8 mouse cellular contexts compared by ENCODE assay signal in genomic region chr9:20384532-20385342, GRCm38 (mm10). TPM values are rescaled to one million over a fixed set of nuclear protein-coding genes. Genes with fewer than 3 reads are reported as not detected.
A peak's percentile ranks its signal among the peaks of the same experiment; 100 is the strongest.
DNase-seq lines count a peak whose midpoint lies in the region; ATAC-seq lines count a peak whose summit lies in the region.

Gene Zfp560, minus strand, starts transcription at chr9:20385177.

- H3K27me3 ChIP-seq in heart, embryonic 13.5 days (replicated peaks), result no peaks in the 10 kb centered on the region
- H3K27me3 ChIP-seq in liver, embryonic 12.5 days (replicated peaks), result no peaks in the 10 kb centered on the region
- H3K27me3 ChIP-seq in stomach, embryonic 15.5 days (replicated peaks), result no peaks in the 10 kb centered on the region

- 0 out of 2 replicates have a peak, but pooled peaks cover 5% of the 10 kb centered on the region for H3K9me3 ChIP-seq in heart, embryonic 13.5 days
- no peaks in the 10 kb centered on the region for H3K9me3 ChIP-seq in liver, embryonic 12.5 days (replicated peaks)
- no peaks in the 10 kb centered on the region for H3K9me3 ChIP-seq in stomach, embryonic 15.5 days

- ATAC-seq in heart, embryonic 13.5 days (ENCODE audit: extremely low read depth, insufficient number of reproducible peaks, low FRiP score, low TSS enrichment), result peak; percentile 92
- ATAC-seq in liver, embryonic 12.5 days, result peak; percentile 99
- ATAC-seq in stomach, embryonic 15.5 days (ENCODE audit: insufficient read depth, low FRiP score, low read depth), result peak; percentile 99

- 5% methylated on average over 40 of the region's 40 CpGs for WGBS in heart, embryonic 13.5 days
- 4% methylated on average over 40 of the region's 40 CpGs for WGBS in liver, embryonic 12.5 days (ENCODE audit: insufficient replicate concordance)
- whole genome bisulfite sequencing in stomach, embryonic 15.5 days, result 1% methylated on average over 40 of the region's 40 CpGs

- peak within 1 kb of the TSS; percentile 89 for H3K9ac ChIP-seq in heart, embryonic 13.5 days
- peak within 1 kb of the TSS; percentile 77 for H3K9ac ChIP-seq in liver, embryonic 12.5 days
- peak within 1 kb of the TSS; percentile 49; the same call in 1 of the 2 replicates for H3K9ac ChIP-seq in stomach, embryonic 15.5 days

- peak within 1 kb of the TSS; percentile 95 for H3K4me3 ChIP-seq in brown adipose tissue, adult 24 weeks (ENCODE audit: insufficient read depth, low read depth, low read length)
- H3K4me3 ChIP-seq in heart, embryonic 13.5 days, result peak within 1 kb of the TSS; percentile 82
- peak within 1 kb of the TSS; percentile 63 for H3K4me3 ChIP-seq in liver, embryonic 12.5 days
- peak within 1 kb of the TSS; percentile 53 for H3K4me3 ChIP-seq in stomach, embryonic 15.5 days (replicated peaks)

- H3K4me1 ChIP-seq in brown adipose tissue, adult 24 weeks (ENCODE audit: control insufficient read depth, insufficient read depth, insufficient read length, low read length), result peaks cover 5% of the 10 kb centered on the region; the same call in 1 of the 2 replicates
- peaks cover 8% of the 10 kb centered on the region for H3K4me1 ChIP-seq in heart, embryonic 13.5 days
- 0 out of 2 replicates have a peak, but pooled peaks cover 6% of the 10 kb centered on the region for H3K4me1 ChIP-seq in liver, embryonic 12.5 days
- H3K4me1 ChIP-seq in stomach, embryonic 15.5 days, result no peaks in the 10 kb centered on the region

- DNase-seq in CD4-positive, CD25-positive, alpha-beta regulatory T cell, adult 2 months (ENCODE audit: low read depth, low spot score), result peak; percentile 95
- peak; percentile 16 for DNase-seq in fat pad, adult 2 months (ENCODE audit: extremely low read depth, low read depth, low spot score)
- DNase-seq in kidney, postnatal 10 days, result peak; percentile 94
- peak; percentile 83 to 88 for DNase-seq in natural killer cell, adult 2 months (ENCODE audit: low spot score in 2 of 2)

- H3K4me2 ChIP-seq in heart, embryonic 13.5 days, result peak within 1 kb of the TSS; percentile 73
- peak within 1 kb of the TSS; percentile 80 for H3K4me2 ChIP-seq in liver, embryonic 12.5 days
- peak within 1 kb of the TSS; percentile 87 for H3K4me2 ChIP-seq in stomach, embryonic 15.5 days

- H3K27ac ChIP-seq in brown adipose tissue, adult 24 weeks (replicated peaks; ENCODE audit: low read depth, low read length), result peak within 1 kb of the TSS; percentile 70
- H3K27ac ChIP-seq in heart, embryonic 13.5 days (replicated peaks), result peak within 1 kb of the TSS; percentile 61
- H3K27ac ChIP-seq in liver, embryonic 12.5 days, result peak within 1 kb of the TSS; percentile 28
- peak within 1 kb of the TSS; percentile 48 for H3K27ac ChIP-seq in stomach, embryonic 15.5 days

- H3K36me3 ChIP-seq in heart, embryonic 13.5 days, result no peaks in the 10 kb centered on the region
- H3K36me3 ChIP-seq in liver, embryonic 12.5 days, result no peaks in the 10 kb centered on the region
- no peaks in the 10 kb centered on the region for H3K36me3 ChIP-seq in stomach, embryonic 15.5 days

RNA-seq across cellular contexts. Expression of gene Zfp560, which starts in this region (rescaled TPM):
- 17.2 and 19.6 TPM in 2 replicates for polyA plus RNA-seq in brown adipose tissue, adult 24 weeks (2012; ENCODE audit: insufficient read depth, insufficient read length, missing spikeins)
- polyA plus RNA-seq in heart, embryonic 13.5 days (2015; fragmentation: Nextera tagmentation; extraction: Ambion mirVana), result 29.7 and 30.5 TPM in 2 replicates
- polyA plus RNA-seq in liver, embryonic 12.5 days (2016; fragmentation: Nextera tagmentation; extraction: Ambion mirVana), result 13.7 and 16.1 TPM in 2 replicates
- polyA plus RNA-seq in stomach, embryonic 15.5 days (2015; fragmentation: Nextera tagmentation; extraction: Ambion mirVana), result 30.5 and 33.9 TPM in 2 replicates

Comparison
In these comparisons a context has a peak if more than half of its experiments do, and no peak if none do; other contexts are left out.
1. Peak in every context shown above with its lines: DNase-seq, ATAC-seq, H3K4me3 ChIP-seq and H3K27ac ChIP-seq.
2. DNase-seq: peak in every context shown above with its lines; median percentile 95 in CD4-positive, CD25-positive, alpha-beta regulatory T cell, adult 2 months; 94 in kidney, postnatal 10 days; 86 in natural killer cell, adult 2 months; 16 in fat pad, adult 2 months.